Mouse (Mus musculus) neutrophil, adult 5-6 weeks (primary cell): ENCODE measurements around the gene Meig1. TPM values are rescaled to one million over a fixed set of nuclear protein-coding genes. Genes with fewer than 3 reads are reported as not detected.
"Not testable (repeated sequence)": the region's sequence is repeated elsewhere in the genome, so short reads cannot be mapped to it uniquely, and the experiment has no call there.

Experiments used
- ATAC-seq: fragments of 151-379, 151-347 bp; 2 replicates; pipeline ENCODE4 v1.8.0; 2017; ENCODE audit warnings: mild to moderate bottlenecking, moderate TSS enrichment; ENCODE audit not compliant: insufficient number of reproducible peaks, poor library complexity, low FRiP score, severe bottlenecking; ENCODE audit errors: extremely low read depth
- total RNA-seq: library from RNA; stranded (forward); fragments of 200-1000 nt; gene quantifications from 2 replicates; pipeline ENCODE4 v1.2.3, GENCODE M21; 2017

The Meig1 gene
- 2.0 and 4.1 TPM in 2 replicates for total RNA-seq

GRCm38 (mm10) chr2:3422548-3422947 lies at the start of gene Meig1:
Meig1 (minus strand) TSS chr2:3422648.
- no peak for ATAC-seq

- no peak for ATAC-seq
Observed at GRCm38 (mm10) chr2:3456590-3456989, 34.1 kb upstream of the Meig1 start.

GRCm38 (mm10) chr2:3453096-3453495 lies 30.6 kb upstream of the Meig1 start:
- no peak for ATAC-seq

- no peak for ATAC-seq
Observed at GRCm38 (mm10) chr2:3449431-3449830, 27.0 kb upstream of the Meig1 start.

GRCm38 (mm10) chr2:3445984-3446383 lies 23.5 kb upstream of the Meig1 start:
- no peak for ATAC-seq

- ATAC-seq, result no peak
Observed at GRCm38 (mm10) chr2:3444206-3444605, 21.8 kb upstream of the Meig1 start.

GRCm38 (mm10) chr2:3437956-3438355 lies 15.5 kb upstream of the Meig1 start:
- ATAC-seq, result no peak

- no peak for ATAC-seq
Observed at GRCm38 (mm10) chr2:3435369-3436061, 13.1 kb upstream of the Meig1 start.

- ATAC-seq, result no peak
Observed at GRCm38 (mm10) chr2:3430956-3431355, 8.5 kb upstream of the Meig1 start.

GRCm38 (mm10) chr2:3424579-3424910 lies 2.1 kb upstream of the Meig1 start:
- ATAC-seq, result no peak

GRCm38 (mm10) chr2:3423841-3424578 lies 1.6 kb upstream of the Meig1 start, which contains the start of gene Dclre1c:
Dclre1c (plus strand) TSS chr2:3424131.
- ATAC-seq, result peak; percentile 93

- ATAC-seq, result no peak
Observed at GRCm38 (mm10) chr2:3420157-3420556, 2.3 kb downstream of the Meig1 start.

- ATAC-seq, result peak; percentile 78
Observed at GRCm38 (mm10) chr2:3418883-3419431, 3.5 kb downstream of the Meig1 start.

GRCm38 (mm10) chr2:3415676-3416075 lies 6.8 kb downstream of the Meig1 start:
- ATAC-seq, result no peak

GRCm38 (mm10) chr2:3414241-3414640 lies 8.2 kb downstream of the Meig1 start:
- no peak; the same call in 1 of the 2 replicates for ATAC-seq

GRCm38 (mm10) chr2:3407756-3408155 lies 14.7 kb downstream of the Meig1 start:
- ATAC-seq, result no peak

GRCm38 (mm10) chr2:3405981-3406380 lies 16.5 kb downstream of the Meig1 start:
- ATAC-seq, result no peak

GRCm38 (mm10) chr2:3397110-3397509 lies 25.3 kb downstream of the Meig1 start, which contains the start of gene Olah:
Olah (minus strand) TSS chr2:3397210.
- ATAC-seq, result not testable (repeated sequence)

- no peak for ATAC-seq
Observed at GRCm38 (mm10) chr2:3391945-3392344, 30.5 kb downstream of the Meig1 start.
